Mouse (Mus musculus) monocyte, adult 2 months (primary cell): ENCODE measurements around the gene Ext2.

Source experiments
- DNase-seq, 2 experiments: peaks; one replicate each; pipeline ENCODE4 v3.0.0; 2022; ENCODE audit warnings: low spot score in 2 of 2, low read depth in 1 of 2

Gene Ext2

GRCm38 (mm10) chr2:93741700-93742099 is 80.7 kb downstream of the Ext2 start:
- DNase-seq = no peak

GRCm38 (mm10) chr2:93739044-93739569 is 83.3 kb downstream of the Ext2 start:
- no peak for DNase-seq

GRCm38 (mm10) chr2:93737146-93737545 is 85.2 kb downstream of the Ext2 start:
- no peak for DNase-seq

- no peak for DNase-seq
Observed at GRCm38 (mm10) chr2:93732658-93733057, 89.7 kb downstream of the Ext2 start.

GRCm38 (mm10) chr2:93729585-93729984 is 92.8 kb downstream of the Ext2 start:
- DNase-seq = no peak

- DNase-seq = no peak
Observed at GRCm38 (mm10) chr2:93723138-93723744, 99.1 kb downstream of the Ext2 start.

- no peak for DNase-seq
Observed at GRCm38 (mm10) chr2:93720956-93721355, 101.4 kb downstream of the Ext2 start.

GRCm38 (mm10) chr2:93719792-93720675 is 102.3 kb downstream of the Ext2 start:
- no peak for DNase-seq

- DNase-seq = no peak
Observed at GRCm38 (mm10) chr2:93713267-93713666, 109.1 kb downstream of the Ext2 start.

GRCm38 (mm10) chr2:93711460-93711859 is 110.9 kb downstream of the Ext2 start:
- no peak for DNase-seq

- no peak for DNase-seq
Observed at GRCm38 (mm10) chr2:93709696-93710095, 112.7 kb downstream of the Ext2 start.

- DNase-seq = no peak
Observed at GRCm38 (mm10) chr2:93709241-93709640, 113.1 kb downstream of the Ext2 start.

- no peak for DNase-seq
Observed at GRCm38 (mm10) chr2:93706825-93707224, 115.5 kb downstream of the Ext2 start.

GRCm38 (mm10) chr2:93706407-93706806 is 116.0 kb downstream of the Ext2 start:
- DNase-seq = no peak

- DNase-seq = no peak
Observed at GRCm38 (mm10) chr2:93704195-93704594, 118.2 kb downstream of the Ext2 start.

GRCm38 (mm10) chr2:93702936-93703926 is 119.1 kb downstream of the Ext2 start:
- no peak for DNase-seq

- no peak for DNase-seq
Observed at GRCm38 (mm10) chr2:93699346-93699745, 123.0 kb downstream of the Ext2 start.

- no peak for DNase-seq
Observed at GRCm38 (mm10) chr2:93696181-93696641, 126.2 kb downstream of the Ext2 start.

GRCm38 (mm10) chr2:93693101-93693500 is 129.3 kb downstream of the Ext2 start:
- no peak for DNase-seq

GRCm38 (mm10) chr2:93690064-93690930 is 132.1 kb downstream of the Ext2 start:
- no peak for DNase-seq
